Mouse (Mus musculus): Measurements from ENCODE around the gene Lta. TPM values are rescaled to one million over a fixed set of nuclear protein-coding genes. Genes with fewer than 3 reads are reported as not detected.

Gene Lta
- 158 TPM for polyA plus RNA-seq (2017; shearing (Covaris generic))

DNA sequence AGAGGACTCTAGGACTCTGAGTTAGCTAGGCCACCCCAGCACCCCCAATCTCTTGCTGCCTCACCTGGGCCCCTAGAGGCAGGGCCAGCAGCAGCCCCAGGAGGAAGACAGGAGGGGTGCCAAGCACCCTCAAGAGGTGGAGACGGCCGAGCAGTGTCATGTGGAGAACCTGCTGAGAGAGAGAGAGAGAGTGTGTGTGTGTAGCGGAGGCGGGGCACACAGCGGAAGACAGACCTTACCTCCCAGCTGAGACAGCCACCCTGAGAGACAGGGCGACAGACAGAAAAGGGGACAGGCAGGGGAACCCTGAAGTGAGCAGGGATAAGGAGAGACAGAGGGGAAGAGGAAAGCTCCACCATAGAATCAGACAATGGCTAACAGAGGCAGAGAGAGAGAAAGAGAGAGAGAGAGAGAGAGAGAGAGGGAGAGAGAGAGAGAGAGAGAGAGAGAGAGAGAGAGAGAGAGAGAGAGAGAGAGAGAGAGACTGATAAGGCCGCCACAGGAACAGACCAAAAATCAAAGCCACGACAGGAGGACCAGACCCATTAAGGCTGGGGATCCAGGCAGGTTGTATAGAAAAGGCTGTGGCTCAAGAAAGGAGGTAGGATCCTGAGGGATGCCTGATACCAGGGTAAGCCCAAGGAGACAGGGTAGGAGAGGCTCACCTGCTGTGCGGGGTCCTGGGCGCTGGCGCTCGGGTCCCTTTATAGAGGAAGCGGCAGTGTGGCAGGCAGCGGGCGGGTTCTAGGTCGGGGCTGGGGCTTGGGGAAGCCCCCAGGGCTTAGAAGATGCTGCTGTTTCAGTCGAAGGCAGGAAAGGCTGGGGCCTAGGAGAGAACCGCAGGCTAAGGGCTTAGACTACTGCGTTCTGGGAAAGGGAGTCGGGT, at the start of gene Lta:
Lta (minus strand) TSS at position 858 of the 886 bp plus-strand sequence.

DNA sequence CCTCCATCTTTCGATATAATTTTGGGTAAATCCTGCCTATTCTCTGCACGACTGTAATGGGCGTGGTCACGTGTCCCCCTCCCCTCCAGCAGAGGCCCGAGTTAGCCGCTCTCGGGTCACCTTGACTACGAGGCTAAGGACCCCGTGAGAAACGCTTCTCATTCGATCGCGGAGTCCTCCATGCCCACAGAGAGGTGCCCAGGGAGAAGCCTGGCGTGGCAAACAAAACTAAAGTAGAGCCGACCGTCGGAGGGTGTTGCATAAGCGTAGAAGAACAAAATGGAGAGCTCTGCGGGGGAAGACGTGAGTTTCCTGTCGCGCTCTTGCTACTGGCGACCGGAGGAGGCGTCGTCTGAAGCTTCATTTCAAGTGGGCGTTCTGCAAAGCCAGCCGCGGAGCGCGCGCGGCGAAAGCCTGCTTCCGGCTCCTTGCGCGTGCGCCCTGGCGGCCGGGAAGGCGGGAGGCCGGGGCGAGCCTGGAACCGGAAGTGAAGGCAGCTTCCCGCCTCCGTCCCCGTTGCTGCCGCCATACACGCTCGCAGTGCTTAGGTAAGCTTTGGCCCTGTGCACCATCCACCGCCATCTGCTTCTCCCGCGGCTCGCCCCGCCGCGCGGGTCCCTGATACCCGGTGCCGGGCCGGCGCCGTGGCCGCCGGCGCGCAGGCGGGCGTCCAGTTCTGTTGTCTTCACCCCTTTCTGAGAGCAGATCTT, 36.3 kb upstream of the Lta start, which contains the start of gene Ddx39b:
Ddx39b (plus strand) TSS at position 442 of the 710 bp plus-strand sequence.

DNA sequence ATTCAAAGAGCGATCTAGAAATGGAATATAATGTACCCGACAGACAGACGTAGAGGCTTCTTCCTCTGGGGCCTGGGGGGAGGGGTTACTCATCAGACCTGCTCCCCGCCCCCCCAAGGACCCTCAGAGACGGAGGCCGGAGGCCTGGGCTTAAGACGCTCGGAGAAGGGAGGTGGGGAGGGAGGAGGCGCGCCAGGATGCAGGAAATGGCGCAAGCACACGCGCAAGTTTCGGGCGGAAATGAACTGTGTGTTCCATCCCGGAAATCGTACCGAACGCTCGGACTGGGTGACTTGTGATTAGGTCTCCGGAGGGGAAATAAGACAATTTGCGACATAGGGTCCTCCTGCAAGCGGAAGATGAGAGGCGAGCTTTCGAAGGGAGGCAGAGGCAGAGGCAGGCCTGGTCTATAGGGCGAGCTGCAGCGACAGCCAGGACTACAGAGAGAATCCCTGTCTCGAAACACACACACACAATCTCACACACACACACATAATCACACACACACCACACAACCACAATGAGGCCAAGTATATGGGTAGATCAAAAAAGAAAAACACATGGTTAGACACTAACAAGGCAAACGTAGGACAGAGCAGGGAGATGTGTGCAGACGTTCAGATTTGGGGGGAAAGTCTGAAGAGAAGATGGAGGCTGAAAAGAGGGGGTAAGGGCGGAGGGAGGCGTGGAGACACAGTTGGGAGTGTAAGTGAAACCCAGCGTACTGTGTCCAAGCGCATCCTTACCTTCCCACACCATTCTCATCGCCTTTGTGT, 30.7 kb upstream of the Lta start, which contains the start of gene Nfkbil1:
Nfkbil1 (minus strand) TSS at position 179 of the 776 bp plus-strand sequence.

DNA sequence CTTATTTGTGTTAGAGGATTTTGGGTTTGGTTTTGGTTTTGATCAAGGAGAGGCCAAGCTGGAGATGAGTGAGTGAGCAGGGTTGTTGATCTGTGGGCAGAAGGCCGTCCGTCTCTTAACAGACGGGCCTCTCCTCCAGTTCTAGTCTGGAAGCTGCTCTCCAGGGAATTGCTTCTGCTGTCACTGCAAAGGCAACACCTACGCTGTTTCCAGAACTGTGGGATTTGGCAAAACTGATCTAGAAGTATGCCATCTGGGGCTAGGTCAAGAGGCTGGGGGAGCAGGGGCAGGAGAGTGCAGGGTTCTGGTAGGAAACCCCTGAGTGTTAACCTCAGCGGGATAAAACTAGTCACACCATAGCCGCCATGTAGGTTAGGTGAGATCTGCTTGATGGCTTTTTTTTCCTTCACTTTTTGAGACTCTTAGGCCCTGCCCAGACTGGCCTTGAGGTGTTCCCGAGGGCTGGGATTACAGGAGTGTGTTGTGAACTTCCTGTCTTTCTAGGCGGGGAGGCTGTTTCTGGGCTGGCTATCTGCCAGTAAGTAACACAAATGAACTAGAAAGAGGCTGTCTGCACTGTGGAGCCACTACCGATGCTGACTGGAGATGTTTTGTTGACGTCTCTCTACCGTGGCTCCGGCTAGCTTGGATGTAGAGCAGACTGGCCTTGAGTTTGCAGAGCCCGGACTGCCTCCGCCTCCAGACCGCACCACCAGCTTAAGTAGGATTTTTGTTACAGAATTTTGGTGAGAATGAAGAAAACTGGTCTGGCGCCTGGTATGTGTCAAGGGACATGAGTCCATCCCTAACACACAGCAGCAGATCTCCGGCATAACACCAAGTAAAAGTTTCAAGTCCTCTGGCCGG, 28.2 kb upstream of the Lta start, which contains the start of gene Atp6v1g2:
Atp6v1g2 (plus strand) TSS at position 547 of the 867 bp plus-strand sequence.

DNA sequence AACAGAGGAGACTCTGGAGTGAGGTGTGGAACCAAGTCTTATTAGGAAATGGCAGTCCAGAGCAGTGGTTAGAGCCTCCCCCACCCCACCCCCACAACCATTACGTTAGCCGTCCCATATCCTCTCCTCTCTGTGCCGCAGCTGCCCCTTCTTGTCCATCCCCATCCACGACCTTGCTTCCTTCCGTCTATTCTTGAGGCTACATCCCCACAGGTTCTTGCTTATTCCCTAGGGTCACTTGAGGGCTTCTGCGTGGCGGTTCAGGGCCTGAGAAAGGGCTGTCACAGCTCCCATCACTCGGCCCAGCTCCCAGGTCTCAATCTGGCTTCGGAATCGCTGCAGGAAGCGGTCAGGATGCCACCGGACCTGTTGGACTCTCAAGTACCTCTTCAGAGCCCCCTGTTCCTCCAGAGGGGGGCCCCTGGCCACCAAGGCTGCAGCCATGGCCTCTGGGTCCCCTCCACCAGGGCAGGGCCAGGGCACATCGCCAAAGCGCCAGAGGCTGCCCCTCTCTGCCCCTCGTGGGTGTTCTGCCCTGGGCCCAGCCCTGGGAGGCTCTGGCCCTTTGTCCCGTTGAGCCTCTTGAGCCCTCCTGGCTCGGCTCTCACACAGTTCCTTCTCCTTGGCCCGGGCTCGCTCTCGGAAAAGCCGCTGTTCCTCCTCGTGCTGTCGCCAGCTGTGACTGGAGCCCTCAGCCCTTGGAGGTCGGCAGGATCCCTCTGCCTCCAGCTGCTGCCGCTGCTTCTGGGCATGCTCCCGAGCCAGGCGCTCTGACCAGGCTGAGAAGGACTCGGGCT, 15.2 kb upstream of the Lta start, which contains the start of gene Gm16181:
Gm16181 (plus strand) TSS at position 679 of the 797 bp plus-strand sequence.

DNA sequence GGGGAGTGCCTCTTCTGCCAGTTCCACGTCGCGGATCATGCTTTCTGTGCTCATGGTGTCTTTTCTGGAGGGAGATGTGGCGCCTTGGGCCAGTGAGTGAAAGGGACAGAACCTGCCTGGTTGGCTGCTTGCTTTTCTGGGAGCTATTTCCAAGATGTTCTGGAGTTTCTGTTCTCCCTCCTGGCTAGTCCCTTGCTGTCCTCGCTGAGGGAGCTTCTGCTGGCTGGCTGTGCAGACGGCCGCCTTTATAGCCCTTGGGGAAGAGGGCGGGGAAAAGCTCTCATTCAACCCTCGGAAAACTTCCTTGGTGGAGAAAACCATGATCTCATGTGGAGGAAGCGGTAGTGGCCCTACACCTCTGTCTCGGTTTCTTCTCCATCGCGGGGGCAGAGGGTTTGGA, 3.4 kb downstream of the Lta start, which contains the start of gene Tnf:
Tnf (minus strand) TSS at position 221 of the 400 bp plus-strand sequence.

DNA sequence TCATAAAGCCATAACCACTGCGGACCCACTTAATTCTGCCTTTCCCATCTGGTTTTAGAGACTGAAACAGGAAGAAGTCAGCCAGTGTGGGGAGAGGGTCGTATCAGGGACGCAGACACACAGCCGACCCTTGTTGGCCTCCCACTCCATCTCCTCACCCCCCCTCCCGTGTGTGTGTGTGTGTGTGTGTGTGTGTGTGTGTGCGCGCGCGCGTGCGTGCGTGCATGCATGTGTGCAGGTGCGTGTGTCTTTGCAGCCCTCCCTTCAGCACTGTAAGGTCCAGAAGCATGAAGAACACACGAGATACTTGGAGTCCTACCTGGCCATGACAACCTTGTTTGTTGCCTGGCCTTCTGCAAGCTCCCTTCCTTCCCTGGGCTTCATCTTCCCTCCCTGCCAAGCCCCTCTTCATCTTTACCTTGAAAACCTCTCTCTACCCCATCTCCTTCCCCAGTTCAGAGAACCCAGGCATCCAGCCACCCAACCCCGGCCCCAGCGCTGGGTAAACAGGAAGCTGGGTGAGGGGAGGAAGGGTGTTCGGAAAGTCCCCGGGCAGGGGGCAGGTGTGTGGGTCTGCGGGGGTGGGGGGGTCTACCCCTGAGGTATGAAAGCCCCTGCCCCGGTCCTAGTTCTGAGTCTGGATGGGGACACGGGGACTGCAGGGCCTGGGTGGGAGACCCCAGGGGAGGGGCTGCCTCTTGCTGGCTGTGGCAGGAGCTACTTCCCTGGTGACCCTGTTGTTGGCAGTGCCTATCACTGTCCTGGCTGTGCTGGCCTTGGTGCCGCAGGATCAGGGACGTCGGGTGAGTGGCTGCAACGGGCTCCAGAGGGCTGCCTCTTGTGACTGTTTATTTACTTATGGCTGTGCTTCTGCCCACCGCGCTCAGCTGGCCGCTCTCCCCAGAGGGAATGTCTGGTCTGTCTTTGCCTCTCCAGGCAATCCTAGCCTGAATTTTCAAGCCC, 11.0 kb downstream of the Lta start, which contains the start of gene Ltb:
Ltb (plus strand) TSS at position 559 of the 963 bp plus-strand sequence.

DNA sequence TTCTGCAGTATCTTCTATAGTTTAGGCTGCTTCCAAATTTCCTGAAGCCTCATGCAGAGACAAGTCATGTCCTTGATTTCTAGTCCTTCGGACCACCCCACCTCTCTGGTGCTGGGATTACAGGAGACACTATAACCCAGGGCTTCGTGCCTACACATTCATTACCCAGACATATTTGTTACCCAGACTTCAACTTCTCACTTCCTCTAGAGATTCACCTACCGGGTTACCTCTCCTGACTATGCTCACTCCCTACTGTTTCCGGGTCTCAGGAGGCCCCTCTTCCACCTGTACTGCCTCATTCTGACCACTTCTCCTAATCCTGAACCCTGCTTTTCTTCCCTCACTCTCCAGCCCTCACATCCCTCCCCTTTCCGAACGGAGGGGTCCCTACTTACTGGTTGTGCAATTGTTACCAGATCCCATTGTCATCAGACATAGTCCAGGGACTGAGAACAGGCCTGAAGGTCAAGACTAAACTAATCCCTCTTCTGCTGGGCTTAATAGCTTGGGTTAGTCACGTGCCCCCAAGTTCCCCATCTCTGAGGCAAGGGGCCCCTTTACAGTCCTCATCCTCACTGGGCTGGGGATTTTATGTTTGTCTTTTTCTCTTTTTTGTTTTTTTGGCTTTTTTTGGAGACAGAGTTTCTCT, 17.1 kb downstream of the Lta start, which contains the start of gene Lst1:
Lst1 (minus strand) TSS at position 481 of the 652 bp plus-strand sequence.

DNA sequence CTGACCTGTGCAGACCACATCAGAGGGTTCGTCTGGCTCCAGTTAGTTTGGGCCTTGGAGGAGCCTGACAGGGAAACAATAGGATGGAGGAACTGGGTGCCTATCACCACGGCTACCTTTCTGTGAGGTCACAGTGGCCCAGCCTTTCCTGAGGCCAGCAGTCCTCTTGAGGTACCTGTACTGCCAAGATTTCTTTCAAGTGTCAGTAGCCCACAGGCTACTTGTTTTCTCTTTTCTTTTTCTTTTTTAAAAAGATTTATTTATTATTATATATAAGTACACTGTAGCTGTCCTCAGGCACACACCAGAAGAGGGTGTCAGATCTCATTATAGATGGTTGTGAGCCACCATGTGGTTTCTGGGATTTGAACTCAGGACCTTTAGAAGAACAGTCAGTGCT, 29.2 kb downstream of the Lta start, which contains the start of gene Aif1:
Aif1 (minus strand) TSS at position 101 of the 400 bp plus-strand sequence.

DNA sequence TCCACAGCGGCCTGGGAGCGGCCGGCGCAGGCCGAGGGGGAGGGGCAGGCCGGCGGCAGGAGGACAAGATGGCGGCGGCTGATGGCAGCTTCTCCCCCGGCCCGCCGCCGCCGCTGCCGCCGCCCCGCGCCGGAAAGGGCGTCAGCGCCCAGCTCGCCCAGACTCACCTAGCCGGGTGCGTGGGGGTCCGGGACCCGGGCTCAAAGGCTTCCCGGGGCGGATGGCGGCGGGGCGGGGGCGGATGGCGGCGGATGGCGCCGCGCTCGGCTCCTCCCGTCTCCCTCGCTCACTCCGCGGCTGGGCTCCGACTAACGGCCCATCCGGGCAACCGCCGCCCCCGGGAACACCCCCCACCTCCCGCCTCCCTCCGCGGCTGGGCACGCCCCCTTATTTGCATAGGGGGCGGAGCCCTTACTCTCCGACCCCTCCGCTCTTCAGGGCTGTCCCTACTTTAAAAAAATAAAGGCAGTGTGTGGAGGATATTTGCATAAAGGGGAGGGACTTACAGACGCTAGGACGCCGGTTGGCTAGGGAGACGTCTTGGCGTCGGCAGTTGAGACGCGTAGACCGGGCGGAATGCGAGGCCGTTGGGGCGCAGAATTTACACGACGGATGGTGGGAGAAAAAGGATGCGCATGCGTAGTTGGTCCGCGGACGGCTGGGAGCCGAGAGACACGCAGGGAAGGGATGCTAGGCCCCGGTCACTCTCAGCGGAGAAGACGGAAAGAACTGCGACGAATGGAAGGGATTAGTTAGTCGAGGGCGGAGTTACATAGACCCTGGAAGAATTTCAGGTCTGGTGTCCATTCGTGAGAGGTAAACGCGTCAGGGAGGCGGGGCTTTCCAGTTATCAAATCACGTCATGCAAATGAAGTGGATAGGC, 40.3 kb downstream of the Lta start, which contains the start of gene Prrc2a:
Prrc2a (minus strand) TSS at position 330 of the 883 bp plus-strand sequence.

Other genes with a start within 250 kb of the Lta start
- 15.6 TPM for gene Hspa1b, start 246.1 kb downstream of the Lta start, polyA plus RNA-seq (2017; shearing (Covaris generic))
- not detected for gene Gm20481, start 235.4 kb downstream of the Lta start, polyA plus RNA-seq (2017; shearing (Covaris generic))
- 2.8 TPM for gene Hspa1a, start 233.2 kb downstream of the Lta start, polyA plus RNA-seq (2017; shearing (Covaris generic))
- not detected for gene Hspa1l, start 232.6 kb downstream of the Lta start, polyA plus RNA-seq (2017; shearing (Covaris generic))
- gene Lsm2, start 223.5 kb downstream of the Lta start, polyA plus RNA-seq (2017; shearing (Covaris generic)) = 81.8 TPM
- gene Vars, start 204.4 kb downstream of the Lta start, polyA plus RNA-seq (2017; shearing (Covaris generic)) = 174 TPM
- 0.18 TPM for gene Vwa7, start 188.8 kb downstream of the Lta start, polyA plus RNA-seq (2017; shearing (Covaris generic))
- gene Sapcd1, start 177.3 kb downstream of the Lta start, polyA plus RNA-seq (2017; shearing (Covaris generic)) = 0.81 TPM
- 1.2 TPM for gene Msh5, start 158.6 kb downstream of the Lta start, polyA plus RNA-seq (2017; shearing (Covaris generic))
- 479 TPM for gene Clic1, start 155.4 kb downstream of the Lta start, polyA plus RNA-seq (2017; shearing (Covaris generic))
- gene Ddah2, start 146.3 kb downstream of the Lta start, polyA plus RNA-seq (2017; shearing (Covaris generic)) = 1.2 TPM
- not detected for gene Ly6g6c, start 140.0 kb downstream of the Lta start, polyA plus RNA-seq (2017; shearing (Covaris generic))
- not detected for gene Mpig6b, start 139.2 kb downstream of the Lta start, polyA plus RNA-seq (2017; shearing (Covaris generic))
- gene Ly6g6e, start 128.4 kb downstream of the Lta start, polyA plus RNA-seq (2017; shearing (Covaris generic)) = not detected
- not detected for gene Ly6g6d, start 127.3 kb downstream of the Lta start, polyA plus RNA-seq (2017; shearing (Covaris generic))
- not detected for gene Ly6g6f, start 119.7 kb downstream of the Lta start, polyA plus RNA-seq (2017; shearing (Covaris generic))
- gene Abhd16a, start 116.1 kb downstream of the Lta start, polyA plus RNA-seq (2017; shearing (Covaris generic)) = 66.3 TPM
- not detected for gene Ly6g5c, start 97.1 kb downstream of the Lta start, polyA plus RNA-seq (2017; shearing (Covaris generic))
- gene Ly6g5b, start 89.9 kb downstream of the Lta start, polyA plus RNA-seq (2017; shearing (Covaris generic)) = 1.1 TPM
- 52.4 TPM for gene Gpank1, start 83.9 kb downstream of the Lta start, polyA plus RNA-seq (2017; shearing (Covaris generic))
- 244 TPM for gene Csnk2b, start 83.3 kb downstream of the Lta start, polyA plus RNA-seq (2017; shearing (Covaris generic))
- 3.3 TPM for gene D17H6S53E, start 79.0 kb downstream of the Lta start, polyA plus RNA-seq (2017; shearing (Covaris generic))
- not detected for gene Apom, start 73.3 kb downstream of the Lta start, polyA plus RNA-seq (2017; shearing (Covaris generic))
- 57.1 TPM for gene Bag6, start 70.2 kb downstream of the Lta start, polyA plus RNA-seq (2017; shearing (Covaris generic))
- 26.9 TPM for gene Prrc2a, start 40.5 kb downstream of the Lta start, polyA plus RNA-seq (2017; shearing (Covaris generic))
- 2.2 TPM for gene Aif1, start 29.3 kb downstream of the Lta start, polyA plus RNA-seq (2017; shearing (Covaris generic))
- 8.7 TPM for gene Lst1, start 16.9 kb downstream of the Lta start, polyA plus RNA-seq (2017; shearing (Covaris generic))
- 2,032 TPM for gene Ltb, start 10.9 kb downstream of the Lta start, polyA plus RNA-seq (2017; shearing (Covaris generic))
- gene Tnf, start 3.3 kb downstream of the Lta start, polyA plus RNA-seq (2017; shearing (Covaris generic)) = 40.7 TPM
- 1.4 TPM for gene Gm16181, start 15.5 kb upstream of the Lta start, polyA plus RNA-seq (2017; shearing (Covaris generic))
- 5.4 TPM for gene Atp6v1g2, start 28.3 kb upstream of the Lta start, polyA plus RNA-seq (2017; shearing (Covaris generic))
- gene Nfkbil1, start 30.4 kb upstream of the Lta start, polyA plus RNA-seq (2017; shearing (Covaris generic)) = 22.3 TPM
- 249 TPM for gene Ddx39b, start 36.4 kb upstream of the Lta start, polyA plus RNA-seq (2017; shearing (Covaris generic))
- gene H2-D1, start 57.4 kb upstream of the Lta start, polyA plus RNA-seq (2017; shearing (Covaris generic)) = 5,785 TPM
- 0.17 TPM for gene H2-Q1, start 115.1 kb upstream of the Lta start, polyA plus RNA-seq (2017; shearing (Covaris generic))
- gene H2-Q2, start 136.9 kb upstream of the Lta start, polyA plus RNA-seq (2017; shearing (Covaris generic)) = 12.5 TPM
- 40.5 TPM for gene H2-Q4, start 174.3 kb upstream of the Lta start, polyA plus RNA-seq (2017; shearing (Covaris generic))
- 632 TPM for gene H2-Q6, start 219.5 kb upstream of the Lta start, polyA plus RNA-seq (2017; shearing (Covaris generic))
- 2,029 TPM for gene H2-Q7, start 233.8 kb upstream of the Lta start, polyA plus RNA-seq (2017; shearing (Covaris generic))

All from CD4-positive, CD25-positive, alpha-beta regulatory T cell (primary cell).